Mouse (Mus musculus) spleen, postnatal 36 days (tissue): ENCODE measurements around the gene Yju2.

Experiments
- DNase-seq, 2 experiments: peaks; one replicate each; pipeline ENCODE4 v3.0.0; 2022; ENCODE audit warnings: low spot score in 2 of 2, mixed read lengths in 1 of 2

Gene Yju2

DNA sequence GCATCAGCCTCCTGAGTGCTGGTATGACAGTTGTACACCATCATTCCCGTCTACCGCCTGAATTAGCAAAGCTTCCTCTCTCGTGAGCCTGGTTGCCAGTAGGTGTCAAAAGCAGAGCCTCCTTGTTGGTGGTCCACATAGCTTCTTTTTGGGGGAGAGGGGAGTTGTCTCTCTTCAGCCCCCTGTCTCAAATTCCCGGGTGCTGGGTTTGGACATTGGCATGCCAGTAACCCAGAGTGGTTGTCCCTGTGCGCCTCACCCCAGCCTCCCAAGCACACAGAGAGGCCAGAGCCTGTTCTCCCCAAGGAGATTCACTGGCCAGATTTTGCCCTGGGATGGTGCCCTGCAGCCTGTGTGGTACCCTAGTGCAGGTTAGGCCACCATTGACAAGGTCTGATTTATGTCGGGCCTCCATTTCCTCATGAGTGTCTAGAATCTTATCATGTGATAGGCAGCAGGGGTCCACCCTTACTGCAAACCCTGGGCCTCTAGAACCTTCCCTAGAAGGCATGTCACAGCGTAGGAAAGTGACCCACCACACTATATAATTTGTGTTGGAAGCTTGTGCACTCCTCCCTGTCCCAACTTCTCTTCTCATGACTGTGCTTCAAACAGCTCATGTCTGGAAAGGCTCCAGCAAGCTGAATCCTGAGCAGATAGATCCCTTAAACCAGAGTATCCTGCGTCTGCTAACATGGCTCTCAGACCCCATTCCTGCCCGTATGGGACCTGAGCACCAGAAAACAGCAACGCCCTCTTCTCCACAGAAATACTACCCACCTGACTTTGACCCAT, 1.2 kb downstream of the Yju2 start:
- no peak for DNase-seq

DNA sequence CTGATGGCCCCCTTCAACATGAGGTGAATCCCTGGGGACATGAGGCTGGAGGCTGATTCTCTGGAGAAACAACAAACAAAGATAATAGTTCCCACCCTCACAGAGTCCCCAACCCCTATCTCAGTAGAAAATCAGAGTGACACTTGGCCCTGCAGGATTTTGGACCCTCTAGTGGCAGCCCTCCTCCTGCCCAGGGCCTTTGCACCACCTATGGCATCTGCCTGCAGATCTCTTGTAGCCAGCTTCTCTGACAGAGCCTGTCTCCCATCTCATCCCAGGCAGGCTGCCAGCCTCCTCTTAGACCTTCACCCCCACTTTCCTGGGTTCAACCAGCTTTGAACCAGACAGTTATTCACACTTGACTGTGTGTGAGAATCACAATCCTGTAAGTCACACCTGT, 1.9 kb downstream of the Yju2 start:
- DNase-seq = no peak

DNA sequence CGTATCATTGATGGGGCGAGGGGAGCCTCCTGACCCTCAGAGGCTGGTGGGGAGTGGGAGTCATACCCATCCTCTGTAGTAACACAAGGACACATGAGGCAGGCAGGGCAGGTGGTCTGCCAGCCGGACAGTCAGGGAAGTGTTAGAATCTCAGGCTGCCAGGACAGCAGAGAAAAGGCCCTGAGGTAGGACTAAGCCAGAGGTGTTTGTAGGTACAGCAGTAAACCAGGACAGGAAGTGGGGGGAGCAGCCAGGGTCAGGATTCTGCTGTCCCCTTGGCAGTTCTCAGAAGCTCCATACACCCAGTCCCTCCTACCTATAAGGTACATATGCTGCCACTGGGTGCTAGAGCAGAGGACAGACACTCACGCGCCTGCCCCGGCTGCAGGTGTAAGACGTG, 2.7 kb downstream of the Yju2 start:
- DNase-seq = no peak

DNA sequence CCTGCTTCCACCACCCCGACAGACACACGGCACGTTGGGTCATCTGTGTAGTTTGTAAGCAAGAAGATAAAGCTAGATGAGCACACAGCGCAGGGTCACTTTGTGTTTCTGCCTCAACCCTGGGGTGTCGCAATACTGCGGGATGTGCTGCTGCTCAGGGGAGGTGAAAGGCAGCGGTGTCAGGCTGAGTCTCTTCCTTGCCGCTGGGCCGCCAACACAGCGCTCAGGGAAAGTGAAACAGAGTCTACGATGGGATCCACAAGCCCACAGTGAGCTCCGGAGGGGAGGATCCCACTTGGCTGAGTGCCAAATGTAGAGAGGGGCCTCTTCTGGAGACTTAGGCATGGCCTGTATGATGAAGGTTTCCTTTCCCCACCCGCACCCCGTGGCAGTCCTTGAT, 4.3 kb downstream of the Yju2 start:
- no peak for DNase-seq

DNA sequence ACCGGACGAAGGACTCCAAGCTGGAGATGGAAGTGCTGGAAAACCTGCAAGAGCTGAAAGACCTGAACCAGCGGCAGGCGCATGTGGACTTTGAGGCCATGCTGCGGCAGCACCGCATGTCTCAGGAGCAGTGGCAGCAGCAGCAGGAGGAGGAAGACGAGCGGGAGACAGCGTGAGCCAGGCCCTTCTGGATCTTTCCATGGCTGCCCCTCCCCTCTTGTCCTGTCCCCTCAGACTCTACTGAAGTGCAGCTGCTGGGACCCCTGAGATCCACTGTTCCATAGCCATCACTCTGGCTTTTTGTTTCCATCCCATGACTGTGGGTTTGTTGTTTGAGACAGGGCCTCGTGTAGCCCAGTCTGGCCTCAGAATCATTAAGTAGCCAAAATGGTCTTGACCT, 5.6 kb downstream of the Yju2 start:
- DNase-seq = no peak

DNA sequence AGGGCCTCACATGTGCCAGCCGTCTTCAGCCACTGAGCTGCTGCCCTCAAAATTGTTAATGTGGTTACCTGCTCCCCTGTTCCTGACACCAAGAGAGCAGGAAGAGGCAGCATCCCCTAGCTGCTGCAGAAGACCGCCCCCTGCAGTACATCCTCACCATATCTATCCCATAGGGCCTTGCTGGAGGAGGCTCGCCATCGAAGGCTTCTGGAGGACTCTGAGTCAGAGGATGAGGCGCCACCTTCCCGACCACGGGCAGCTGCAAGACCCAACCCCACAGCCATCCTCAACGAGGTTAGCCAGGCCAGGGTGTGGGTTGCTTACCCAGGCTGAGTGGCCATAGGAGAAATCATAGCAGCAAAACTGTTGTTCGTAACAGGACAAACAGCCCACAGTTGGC, 6.1 kb downstream of the Yju2 start:
- no peak for DNase-seq

DNA sequence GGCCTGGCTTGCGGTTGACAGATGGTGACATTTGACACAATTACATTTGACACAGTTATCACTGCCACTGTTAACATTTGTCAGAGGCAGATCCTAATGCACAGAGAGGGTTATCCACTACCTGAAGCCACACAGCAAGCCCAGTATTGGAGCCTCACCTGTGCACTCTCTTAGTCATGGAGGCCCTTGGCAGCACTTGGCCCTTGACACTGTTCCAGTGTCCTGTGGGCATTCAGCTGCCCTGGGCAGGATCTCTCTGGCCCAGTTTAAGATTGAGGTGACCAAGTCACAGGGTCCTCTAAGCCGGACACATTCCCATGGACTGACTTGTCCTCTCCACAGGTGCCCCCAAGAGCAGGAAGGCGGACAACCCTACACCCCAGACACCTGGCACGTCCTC, 8.3 kb downstream of the Yju2 start:
- DNase-seq = no peak

DNA sequence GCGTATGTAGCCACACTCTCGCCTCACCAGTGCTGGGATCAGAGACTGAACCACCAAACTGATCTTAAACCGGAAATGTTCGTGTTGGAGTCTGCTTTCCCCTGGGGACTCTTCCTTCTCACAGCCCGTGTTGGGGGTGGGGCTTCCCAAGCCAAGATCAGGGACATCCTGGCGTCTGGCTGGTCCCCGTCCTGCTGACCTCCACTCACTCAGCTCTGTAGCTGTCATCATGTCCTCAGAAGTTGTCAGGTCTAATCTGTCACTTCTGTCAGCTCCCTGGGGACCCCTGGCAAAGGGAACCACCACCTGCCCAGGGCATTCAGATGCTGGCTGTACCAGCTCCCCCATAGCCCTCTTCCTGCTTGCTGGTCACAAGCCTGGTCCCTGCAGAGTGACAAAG, 9.3 kb downstream of the Yju2 start:
- DNase-seq = no peak

DNA sequence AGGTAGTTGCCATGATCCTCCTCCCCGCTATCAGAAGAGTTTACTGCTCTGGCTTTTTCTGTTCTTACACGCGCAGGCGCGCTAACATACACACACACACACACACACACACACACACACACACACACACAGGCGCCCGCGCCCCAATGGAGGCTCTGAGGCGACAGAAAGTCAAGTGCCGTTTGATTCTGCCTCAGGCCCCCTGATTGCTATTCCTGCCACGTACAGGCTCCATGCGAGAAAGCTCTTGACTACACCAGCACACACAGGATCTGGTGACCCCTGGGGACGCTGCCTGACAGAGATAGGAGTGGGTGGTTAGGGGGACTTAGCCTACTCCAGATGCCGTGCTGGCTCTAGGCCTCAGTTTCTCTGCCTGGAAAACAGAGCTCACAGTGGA, 10.7 kb downstream of the Yju2 start:
- DNase-seq = no peak

DNA sequence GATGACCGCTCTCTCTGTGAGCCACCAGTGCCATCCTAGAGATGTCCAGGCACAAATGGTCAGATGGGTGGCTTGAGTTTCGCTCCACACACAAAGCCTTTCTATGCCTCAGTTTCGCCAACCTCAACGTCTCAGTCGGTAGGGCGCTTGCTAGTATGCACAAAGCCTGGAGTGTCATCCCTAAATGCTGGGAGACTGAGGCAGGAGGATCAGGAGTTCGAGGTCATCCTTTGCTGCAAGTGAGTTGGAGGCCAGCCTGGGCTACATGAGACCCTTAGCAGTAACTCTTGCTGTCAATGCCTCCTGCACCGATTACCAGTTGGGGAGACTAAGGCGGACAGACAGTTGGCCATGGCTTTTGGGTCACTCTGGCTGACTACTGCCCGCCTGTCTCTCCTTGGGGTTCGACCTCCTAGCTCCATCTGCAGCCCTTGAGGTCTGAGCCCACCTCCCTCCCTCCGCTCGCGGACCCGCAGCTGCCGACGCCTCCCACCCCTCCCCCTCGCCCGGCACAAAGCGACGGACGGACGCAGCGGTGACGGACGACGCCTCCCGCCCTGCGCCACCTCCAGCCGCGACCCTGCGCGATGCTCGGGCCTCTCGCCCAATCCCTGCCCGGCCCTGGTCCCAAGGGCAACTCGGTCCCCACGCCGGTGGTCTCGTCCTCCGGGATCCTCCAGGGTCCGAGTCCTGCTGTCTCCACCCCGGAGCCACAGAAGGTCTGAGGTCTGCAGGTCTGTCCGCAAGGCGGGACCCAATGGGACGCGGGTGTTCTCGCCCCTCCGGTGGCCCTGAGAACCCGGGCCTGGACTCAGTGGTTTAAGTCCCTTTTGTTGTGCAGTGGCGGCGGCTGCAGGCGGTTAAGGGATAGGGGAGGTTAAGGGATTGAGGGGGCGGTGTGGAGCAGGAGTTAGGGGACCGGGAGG, 11.3 kb downstream of the Yju2 start, which contains the start of gene Shd:
Gene Shd, plus strand, starts transcription at position 502 of the 926 bp plus-strand sequence.
- DNase-seq = no peak

DNA sequence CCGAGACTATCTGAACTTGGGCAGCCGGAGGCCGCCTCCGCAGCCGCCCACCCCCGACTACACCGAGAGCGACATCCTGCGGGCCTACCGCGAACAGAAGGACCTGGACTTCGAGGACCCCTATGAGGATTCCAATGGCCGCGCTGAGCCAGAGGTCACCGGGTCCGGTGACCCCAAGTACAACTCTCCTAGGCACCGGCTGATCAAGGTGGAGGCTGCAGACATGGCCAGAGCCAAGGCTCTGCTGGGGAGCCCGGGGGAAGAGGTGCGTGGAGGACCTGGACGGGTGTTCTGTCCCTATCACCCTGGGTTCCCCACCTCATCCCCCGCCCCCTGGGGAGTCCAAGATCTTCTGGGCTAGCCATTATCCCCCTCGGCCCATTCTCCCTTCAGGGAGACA, 12.6 kb downstream of the Yju2 start:
- no peak for DNase-seq

DNA sequence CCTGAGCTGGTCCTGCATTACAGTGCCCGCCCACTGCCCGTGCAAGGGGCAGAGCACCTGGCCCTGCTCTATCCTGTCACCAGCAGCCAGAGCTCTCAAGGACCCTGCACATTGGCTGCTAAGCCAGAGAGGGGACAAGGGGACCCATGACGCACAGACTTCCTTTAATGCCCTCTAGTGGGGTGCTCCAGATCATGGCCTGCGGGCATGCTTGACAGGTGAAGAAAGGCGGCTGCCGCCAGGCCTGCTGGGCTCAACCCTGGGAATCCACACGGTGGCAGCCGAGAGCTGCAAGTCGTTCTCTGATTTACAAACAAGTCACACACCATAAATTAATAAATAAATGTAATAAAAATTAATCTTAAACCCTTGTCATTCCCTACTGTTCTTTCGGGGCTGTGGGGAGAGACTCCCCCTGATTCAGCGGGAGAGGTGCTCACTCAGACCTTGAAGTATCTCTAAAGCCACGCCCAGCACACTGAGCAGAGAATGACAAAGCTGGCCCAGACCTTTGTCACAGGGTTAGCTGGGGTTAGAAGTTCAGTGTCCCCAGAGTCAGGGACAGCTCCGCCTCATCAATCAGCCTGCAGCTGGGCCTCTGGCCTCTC, 17.5 kb downstream of the Yju2 start:
- DNase-seq = peak; percentile 51 to 56

DNA sequence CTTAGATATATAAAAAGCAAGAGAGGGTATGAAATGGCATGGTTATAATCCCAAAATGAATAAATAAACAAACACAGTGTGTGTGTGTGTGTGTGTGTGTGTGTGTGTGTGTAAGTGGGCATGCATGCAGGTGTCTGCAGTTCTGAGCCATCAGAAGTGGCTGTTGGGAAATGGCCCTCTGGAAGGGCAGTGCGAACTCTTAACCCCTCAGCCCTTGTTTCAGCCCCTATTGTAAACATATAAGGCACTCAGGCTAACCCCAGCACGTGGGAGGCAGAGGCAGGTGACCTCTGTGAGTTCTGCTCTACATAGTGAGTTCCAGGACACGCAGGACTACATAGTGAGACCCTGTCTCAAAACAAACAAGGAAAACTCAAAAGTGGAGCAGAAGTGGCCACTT, 18.4 kb downstream of the Yju2 start:
- DNase-seq = no peak

DNA sequence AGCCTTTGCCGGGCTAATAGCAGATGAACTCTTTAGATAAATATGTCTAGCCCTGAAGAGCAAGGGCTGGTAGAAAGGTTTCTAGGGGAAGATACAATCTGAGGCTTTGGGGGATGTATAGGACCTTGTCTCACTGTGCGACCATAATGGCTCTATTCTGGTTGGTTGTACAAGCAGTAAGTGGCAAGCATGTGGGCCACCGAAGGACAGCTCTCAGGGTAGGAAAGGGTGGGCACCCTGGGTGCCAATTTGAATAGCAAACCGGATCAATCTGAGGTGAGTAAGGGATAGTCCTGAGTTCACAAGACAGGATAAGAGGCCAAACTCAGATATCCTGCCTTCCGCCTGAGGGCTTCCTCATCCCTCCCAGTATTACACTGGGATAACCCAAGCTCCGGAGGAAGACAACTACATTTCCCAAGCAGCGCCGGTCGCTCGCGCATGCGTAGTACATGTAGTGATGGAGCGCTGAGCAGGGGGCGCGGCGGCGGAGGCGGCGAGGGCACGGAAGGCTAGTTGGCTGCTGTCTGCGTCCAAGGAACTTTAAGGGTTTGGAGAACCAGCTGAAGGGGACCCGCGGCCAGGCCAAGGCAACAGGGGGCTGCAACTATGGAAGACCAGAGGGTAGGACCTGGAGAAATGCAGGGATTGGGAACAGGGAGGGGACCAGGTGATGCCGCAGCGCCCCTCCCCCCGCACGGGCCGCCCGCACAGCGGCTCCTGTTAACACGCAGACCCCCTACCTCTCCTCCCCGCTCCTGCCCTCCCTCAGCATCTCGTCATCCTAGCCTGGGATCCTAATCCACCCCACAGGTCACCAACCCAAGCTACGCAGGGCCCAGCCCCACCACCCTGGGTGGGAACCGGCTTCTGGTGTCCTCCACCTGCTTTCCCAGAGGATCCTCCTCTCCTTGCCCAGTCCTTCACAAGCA, 27.4 kb downstream of the Yju2 start, which contains the start of gene Fsd1:
Gene Fsd1, plus strand, starts transcription at position 480 of the 932 bp plus-strand sequence.
- no peak for DNase-seq

DNA sequence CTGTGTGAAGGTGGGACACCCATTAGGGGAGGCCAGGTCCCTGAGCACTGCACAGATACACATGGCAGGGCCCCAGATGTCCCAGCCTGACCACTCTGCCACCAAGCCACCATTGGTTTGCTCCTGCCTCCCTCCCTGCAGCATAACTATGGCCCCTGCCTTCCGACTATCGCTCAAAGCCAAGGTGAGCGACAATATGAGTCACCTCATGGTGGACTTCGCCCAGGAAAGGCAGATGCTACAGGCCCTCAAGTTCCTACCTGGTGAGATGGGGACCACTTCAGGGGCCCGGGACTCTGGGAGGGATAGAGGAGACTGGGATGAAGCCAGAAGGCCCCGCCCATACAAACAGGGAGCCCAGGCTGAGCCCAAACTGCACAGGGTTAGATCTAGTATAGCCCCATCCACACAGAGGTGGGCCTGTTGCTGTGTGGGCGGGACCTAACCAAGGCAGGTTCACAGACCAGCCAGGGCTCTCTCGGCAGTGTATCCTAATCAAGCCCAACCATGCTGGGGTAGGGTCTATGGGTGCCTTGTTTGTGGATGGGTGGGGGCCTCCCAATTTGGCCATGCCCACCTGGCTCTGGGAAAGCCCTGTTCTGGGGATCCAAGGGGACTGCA, 31.5 kb downstream of the Yju2 start:
- DNase-seq = no peak

DNA sequence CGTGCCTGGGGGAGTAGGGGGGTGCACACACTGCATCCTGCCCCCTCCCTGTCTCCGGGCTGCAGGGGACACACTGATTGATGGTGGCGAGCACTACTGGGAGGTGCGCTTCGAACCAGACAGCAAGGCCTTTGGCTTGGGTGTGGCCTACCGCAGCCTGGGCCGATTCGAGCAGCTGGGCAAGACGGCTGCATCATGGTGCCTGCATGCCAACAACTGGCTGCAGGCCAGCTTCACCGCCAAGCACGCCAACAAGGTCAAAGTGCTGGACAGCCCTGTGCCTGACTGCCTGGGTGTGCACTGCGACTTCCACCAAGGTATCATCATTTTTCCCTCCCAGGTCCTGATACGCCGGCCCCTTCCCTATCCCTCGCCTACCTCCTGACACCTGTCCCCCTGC, 37.1 kb downstream of the Yju2 start:
- DNase-seq = no peak

DNA sequence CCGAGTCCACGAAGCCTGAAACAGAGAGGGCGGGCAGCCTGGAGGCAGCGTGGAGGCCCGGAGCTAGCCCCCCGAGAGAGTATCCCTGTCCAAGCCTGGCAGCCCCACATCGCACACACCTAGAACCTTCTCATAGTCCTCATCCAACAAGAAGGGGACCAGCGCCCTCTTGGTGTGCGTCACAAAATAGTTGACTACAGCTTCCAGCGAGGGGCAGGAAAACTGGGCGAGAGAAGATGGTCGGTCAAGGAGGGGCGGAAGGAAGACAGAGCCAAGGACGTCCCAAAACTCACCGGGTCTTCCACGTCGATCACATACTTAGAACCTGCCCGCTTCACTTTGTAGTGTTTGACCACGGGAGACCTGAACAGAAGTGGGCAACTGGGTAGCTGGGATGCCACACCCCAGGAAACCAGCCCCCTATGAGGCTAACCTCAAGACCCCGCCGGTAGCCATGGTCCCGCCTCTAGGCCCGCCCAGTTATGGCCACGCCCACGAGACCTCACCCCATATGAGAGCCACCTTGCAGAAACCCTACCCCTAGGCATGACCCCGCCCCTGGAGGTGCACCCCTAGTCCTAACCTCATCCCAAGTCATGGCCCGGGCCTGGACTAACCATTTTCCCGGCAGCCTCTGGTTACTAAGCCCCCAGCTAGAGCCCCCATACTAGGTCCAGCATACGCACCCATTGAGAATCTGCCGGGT, 41.0 kb downstream of the Yju2 start:
- DNase-seq = no peak

DNA sequence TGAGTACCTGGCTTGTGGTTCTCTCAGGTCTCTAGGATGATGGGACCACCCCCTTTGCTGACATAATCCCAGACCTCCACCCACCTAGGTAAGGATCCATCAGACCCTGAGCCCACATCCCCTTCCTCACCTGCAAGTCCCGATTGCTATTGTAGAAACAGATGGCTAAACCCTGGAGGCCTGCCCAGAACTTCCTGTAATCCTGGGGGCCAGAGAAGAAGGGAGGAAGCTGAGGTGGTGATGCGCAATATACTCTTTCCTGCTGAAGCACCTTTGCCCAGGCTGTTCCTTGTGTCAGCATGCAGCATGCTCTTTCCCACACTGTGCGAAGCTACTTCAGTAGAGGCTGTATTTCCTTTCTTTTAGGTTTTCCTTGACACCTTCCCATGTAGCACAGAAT, 44.1 kb downstream of the Yju2 start:
- no peak for DNase-seq

DNA sequence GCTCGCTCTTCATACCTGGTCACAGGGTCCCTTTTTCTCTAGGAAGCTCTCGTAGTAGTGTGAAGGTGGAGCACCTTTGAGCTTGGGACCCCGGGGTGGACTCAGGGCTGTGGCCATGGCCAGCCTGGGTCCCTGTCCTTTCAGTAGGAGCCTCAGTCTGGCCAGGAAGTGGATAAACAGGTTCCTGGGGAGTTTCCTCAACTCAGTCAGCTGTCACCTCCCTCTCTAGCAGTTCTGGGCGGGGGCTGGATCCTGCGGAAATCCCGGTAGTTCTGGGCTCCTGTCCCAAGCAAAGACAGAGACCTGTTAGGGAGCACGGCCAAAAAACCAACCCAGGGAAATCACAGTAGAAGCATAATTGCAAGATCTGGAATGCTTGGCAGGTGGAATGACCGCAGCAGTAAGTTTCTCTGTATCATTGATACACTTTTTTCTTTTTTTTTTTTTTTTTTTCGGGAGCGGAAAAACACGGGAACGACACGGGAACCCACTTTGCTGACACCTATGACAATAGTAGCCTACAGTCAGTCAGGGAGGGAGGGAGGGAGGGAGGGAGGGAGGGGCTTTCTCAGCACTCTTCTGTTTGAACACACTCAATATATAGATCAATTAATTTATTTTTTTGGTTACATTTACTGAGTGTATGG, 46.6 kb downstream of the Yju2 start, which contains the start of the genes Stap2 and Mpnd:
Gene Stap2, minus strand, starts transcription at position 170 of the 647 bp plus-strand sequence.
Gene Mpnd, plus strand, starts transcription at position 297 of the 647 bp plus-strand sequence.
- DNase-seq = no peak
